Mouse (Mus musculus) olfactory bulb, adult 2 months (tissue): Measurements from ENCODE around the gene Itpa.

Experiments used
- CTCF ChIP-seq: fragments of 200-500 bp; IDR thresholded peaks from 2 replicates; pipeline ENCODE4 v1.5.1; 2012; ENCODE audit warnings: low read depth, mild to moderate bottlenecking, low read length, moderate library complexity; ENCODE audit not compliant: insufficient read depth
- POLR2A ChIP-seq: fragments of 200-500 bp; IDR thresholded peaks from 2 replicates; pipeline ENCODE4 v1.6.1; 2012; ENCODE audit warnings: mild to moderate bottlenecking, low read depth, low read length, moderate library complexity; ENCODE audit not compliant: insufficient read depth

GRCm38 (mm10) chr2:130632416-130632815, 35.0 kb upstream of the Itpa start:
- TF ChIP-seq CTCF (no peak), POLR2A (no peak)
